Mouse (Mus musculus): ENCODE measurements around the gene Prdm16.
A peak's percentile ranks its signal among the peaks of the same experiment; 100 is the strongest.

Gene Prdm16

DNA sequence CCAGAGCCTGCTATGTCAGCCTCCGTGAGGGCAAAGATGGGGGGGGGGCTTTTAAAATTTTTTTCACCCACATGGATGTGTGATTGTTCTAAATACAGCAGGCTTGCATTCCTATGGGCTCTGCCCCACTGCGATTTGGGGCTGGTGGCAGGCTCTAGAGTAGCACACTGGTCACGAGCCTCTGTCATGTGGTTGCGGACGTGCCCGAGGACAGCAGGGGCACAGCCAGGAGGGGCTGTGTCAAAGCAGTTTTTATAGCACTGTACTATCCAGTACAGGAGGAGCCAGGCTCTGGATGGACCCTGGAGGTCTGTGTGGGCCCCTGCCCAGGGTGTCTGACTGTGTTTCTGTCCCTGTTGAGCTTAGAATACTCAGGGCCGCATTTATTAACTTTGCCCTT is 306.7 kb downstream of the Prdm16 start:
- no peak for DNase-seq (ENCODE audit: low spot score)

DNA sequence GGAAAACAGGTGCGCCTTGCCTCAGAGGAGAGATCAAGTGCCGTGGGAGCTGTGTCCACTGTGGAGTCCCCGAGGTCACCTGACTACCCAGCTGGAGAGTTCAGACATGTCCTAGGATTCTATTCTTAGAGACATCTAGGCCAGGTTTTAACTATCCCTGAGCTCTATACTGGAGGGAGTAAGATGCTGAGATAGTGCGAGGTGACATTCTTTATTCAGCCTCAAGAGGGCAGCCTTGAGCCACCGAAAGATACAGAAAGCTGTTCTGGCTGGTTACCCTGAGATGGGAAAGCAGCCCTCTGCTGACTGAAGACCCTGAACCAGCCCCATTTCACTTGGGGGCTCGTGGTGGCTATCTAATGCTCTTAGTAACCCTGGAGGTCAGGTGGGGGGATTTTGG is 307.8 kb downstream of the Prdm16 start:
- DNase-seq (ENCODE audit: low spot score), result no peak

DNA sequence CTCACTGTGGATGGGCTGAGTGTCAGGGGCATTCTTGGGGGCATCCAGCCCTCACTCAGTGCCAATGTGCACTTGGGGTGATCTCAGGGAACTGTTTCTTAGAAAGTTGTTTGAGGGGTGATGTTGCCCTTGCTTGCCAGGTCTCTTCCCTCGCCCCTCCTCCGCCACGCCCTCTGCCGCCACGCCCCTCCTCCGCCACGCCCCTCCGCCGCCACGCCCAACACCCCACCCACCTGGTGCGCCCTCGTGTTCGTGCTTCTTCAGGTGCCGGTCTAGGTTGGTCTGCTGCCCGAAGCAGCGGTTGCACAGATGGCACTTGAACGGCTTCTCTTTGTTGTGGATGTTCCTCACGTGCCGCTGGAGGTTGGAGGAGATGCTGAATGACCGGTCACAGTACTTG is 308.2 kb downstream of the Prdm16 start:
- no peak for DNase-seq (ENCODE audit: low spot score)

DNA sequence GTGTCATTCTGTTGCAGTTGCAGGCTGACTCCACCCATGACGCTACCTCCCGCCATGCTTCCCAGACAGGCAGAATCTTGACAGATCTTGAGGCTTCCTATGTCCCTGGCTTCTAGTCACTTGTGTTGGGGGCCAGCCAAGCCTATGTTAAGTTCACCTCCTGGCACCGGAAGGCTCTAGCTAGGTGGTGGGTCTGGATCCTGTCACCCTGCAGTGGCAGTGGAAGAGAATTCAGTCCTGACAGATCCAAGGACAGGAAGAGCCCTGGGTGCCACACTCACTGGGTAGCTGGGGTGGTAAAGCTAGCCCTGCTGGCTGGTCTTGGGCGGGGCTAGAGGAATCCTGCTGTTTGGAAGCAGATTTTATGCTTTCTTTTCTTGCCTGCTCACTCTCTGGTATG is 311.3 kb downstream of the Prdm16 start:
- no peak for DNase-seq (ENCODE audit: low spot score)

DNA sequence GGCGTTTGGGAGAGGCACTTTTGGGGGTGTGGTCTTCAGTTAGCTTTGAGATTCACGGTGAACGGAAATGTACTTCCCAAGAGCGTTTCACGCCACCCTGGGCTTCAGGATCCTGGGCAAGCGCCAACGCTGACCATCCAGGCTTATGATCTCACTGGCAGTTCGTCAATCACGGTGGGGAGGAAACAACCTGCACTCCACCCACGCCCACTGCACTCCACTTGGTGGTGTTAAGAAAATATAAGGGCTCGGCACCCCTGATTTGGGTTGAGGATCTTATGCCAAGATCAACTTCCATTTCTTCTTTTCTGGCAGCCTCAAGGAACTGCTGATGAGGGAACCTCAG is 323.1 kb downstream of the Prdm16 start:
- DNase-seq (ENCODE audit: low spot score), result no peak

DNA sequence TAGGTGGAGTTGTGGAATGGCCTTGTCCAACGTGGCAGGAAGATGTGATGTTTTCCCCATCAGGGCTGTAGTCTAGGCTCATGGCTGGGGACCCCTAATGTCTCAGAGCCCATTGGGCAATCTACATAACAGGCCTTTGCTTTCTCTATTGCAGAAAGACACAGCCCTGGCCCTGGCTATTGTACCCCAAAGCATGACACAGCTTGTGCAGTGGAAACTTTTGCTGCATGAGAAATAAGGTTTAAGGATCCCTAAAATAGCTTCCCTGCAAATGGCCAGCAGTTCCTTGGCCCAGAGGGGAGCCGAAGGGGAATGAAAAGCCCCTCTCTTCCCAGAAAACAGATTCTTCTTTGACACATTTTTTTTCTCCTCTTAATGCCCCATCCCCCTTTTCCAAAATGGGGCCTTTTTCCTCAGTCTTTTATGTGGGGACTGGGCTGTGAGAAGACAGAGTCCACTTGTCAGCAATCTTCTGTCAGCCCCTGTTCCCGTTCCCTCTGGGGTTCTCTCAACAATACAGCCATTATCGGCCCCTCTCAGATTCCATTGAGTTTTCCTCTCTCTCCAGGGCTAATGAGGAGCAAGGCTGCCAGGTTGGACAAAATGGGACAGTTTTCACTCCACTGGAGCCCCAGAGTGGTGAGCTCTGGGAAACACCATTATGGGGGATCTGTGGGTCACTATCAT is 323.6 kb downstream of the Prdm16 start:
- DNase-seq (ENCODE audit: low spot score), result no peak

DNA sequence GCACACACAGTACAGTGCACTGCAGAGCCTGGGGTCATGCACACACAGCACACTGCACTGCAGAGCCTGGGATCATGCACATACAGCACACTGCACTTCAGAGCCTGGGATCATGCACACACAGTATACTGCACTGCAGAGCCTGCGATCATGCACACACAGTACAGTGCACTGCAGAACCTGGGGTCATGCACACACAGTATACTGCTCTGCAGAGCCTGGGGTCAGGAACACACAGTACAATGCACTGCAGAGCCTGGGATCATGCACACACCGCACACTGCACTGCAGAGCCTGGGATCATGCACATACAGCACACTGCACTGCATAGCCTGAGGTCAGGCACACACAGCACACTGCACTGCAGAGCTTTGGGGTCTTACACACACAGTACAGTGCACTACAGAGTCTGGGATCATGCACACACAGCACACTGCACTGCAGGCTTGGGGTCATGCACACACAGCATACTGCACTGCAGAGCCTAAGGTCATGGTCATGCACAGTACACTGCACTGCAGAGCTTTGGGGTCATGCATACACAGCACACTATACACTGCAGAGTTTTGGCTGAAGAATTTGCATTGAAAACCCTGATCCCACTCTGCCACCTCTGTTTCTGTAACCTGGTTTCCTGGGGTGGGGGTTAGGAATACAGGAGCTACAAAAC is 324.4 kb downstream of the Prdm16 start:
- no peak for DNase-seq (ENCODE audit: low spot score)

DNA sequence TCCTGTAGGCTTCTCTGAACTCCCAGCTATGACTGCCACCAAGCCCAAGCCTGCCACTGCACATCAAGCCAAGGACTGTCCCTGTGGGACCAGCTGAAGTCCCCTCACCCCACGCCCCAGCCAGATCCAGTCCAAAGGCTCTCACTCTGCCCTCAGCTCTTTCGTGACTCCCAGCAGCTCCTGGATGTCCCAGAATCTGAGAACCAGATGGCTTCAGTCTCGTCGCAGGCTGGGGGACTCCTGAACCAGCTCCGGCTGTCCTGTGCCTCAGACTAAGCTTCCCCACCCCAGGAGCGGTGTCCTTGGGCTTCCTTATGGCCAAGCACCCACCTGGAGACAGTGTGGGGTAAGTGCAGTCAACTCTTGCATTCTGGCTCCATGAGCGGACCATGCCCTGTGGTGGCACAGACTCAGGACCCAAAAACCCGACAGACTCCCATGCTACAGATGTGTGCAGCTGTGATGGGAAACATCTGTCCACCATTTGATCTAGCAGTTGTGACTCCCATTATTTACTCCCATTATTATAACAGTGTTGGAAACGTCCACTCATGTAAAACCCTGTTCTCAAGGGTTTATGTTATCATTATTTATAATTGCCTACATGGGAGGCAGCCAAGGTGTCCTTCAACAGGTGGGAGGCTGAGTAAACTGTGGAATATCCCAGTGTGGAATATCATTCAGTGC is 326.0 kb downstream of the Prdm16 start:
- no peak for DNase-seq (ENCODE audit: low spot score)

DNA sequence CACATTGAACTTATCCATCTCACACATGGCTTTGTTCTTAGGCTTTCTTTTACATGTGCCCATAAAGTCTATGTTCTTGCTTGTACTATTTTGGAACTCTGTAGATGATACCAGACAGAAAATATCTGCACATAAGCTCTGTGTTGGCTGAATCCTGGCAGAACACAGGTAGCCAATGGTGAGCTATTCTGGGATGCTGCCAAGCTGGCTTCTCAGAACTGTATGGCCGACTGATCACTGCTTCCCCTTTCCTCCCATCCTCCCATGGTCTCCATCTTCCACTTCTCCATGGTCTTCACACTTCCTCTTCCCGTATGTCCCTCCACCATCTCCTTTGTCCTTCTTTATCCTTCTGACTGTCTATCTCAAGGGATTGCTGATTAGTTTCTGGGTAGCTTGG is 327.5 kb downstream of the Prdm16 start:
- no peak for DNase-seq (ENCODE audit: low spot score)

DNA sequence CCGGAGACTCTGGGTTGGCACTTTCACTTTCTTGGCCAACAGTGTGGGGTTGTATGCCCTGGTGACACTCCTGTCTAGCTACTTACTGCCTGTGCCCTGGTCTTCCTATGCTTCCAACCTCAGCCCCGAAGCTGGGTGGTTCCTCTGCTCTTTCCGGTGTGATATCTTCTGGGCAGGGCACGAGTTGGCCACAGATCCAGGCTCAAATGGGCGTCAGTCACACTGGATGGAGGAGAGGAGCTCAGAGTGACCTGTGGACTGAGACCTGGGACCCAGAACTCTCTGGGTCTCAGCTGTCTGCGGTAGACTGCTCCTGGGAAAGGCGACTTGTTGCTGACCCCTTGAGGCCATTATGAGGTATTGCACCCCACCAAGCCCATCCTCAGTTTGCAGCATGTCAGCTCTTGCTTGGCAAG is 335.2 kb downstream of the Prdm16 start, which contains the start of gene Arhgef16:
Arhgef16 (minus strand) TSS at position 211 of the 416 bp plus-strand sequence.
- DNase-seq (ENCODE audit: low spot score), result no peak

DNA sequence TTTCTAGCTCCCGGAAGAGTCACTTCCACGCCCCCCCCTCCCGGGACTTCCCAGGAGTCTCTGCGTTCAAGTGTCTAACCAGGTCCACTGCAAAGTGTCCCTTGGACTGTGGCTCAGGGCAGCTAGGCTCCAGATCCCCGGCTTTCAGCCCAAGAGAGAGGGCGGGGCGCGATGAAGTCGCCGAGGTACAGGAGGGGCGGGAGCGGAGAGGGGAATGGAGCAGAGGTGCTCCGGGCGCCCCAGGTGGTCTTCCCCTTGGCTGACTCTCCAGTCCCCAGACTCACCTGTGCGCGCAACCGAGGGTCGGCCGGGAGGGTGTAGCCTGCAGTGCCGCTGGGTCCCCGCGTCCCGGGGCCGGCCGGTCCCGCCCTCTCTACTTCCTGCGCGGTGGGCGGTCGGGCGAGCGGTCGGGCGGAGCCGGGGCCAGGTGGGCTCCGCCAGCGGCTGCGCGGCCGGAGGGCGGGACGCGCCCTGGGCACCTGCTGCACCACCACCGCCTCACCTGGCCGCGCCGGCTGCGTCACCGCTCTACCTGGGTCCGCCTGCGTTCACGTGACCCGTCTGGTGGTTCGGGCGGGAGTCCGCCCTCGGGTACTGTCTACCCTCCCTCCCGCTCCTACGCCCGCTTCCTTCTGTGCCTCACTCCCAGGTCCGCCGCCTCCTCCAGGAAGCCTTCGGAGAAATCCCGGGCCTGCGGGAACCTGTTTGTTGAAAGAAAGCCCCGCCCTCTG is 337.0 kb downstream of the Prdm16 start:
- DNase-seq (ENCODE audit: low spot score), result no peak

DNA sequence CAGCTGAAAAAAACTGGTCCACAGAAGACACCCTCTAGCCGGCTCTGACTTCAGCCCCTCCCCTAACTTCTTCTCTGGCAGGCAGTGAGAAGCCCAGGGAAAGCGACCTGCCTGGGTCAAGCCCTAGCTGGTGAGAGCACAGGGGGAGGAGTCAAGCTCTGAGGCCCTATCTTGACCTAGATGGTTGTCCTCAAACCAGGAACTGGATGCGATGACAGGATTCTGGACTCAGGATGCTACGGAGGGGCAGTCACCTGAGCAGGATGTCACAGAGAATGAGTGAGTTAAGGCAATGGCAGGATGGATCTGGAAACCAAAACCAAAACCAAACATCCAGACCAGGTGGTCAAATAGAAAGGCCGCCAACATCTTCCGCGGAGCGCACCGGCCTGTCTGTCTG is 338.9 kb downstream of the Prdm16 start:
- no peak for DNase-seq (ENCODE audit: low spot score)

DNA sequence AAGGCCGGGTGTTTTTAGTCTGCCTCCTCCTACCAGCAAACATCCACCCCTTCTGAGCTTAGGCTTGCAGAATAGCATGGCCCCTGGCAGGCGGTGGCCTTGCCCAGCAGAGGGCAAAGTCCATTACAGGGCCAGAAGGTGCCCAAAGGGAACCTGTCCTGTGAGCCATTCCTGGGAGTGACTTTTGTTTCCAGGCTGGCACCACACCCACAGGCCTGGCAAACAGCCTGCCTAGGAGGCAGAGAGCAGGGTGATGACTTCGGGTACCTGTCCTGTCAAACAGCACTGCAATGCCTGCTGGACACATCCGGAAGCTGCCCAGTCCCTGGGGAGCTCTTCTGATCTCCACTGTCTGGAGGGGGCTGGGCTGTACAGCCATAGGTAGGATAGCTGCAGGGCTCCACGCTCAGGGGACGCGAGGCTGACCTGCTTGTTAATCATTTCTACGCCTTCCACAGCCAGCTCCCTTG is 342.4 kb downstream of the Prdm16 start:
- no peak for DNase-seq (ENCODE audit: low spot score)

DNA sequence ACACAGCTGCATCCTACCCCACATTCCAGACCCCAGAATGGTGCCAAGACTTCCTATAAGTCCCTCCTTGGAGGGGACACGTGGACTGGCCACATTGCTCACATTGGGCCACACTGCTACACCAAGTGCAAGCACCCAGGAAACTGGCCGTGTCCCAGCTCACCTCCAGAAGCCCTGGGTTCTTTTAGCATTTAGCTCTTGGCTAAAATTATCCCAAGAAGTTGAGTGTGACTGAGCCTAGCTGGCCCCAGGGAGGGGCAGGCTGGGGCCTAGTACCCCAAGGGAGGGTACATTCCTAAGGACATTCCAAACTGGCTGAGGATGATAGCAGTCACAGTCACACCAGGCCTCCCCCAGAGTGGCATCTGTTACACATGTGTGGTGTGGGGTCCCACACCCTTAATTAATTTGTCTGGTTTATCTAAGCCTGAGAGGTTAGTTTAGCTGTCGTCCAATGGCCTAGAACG is 342.9 kb downstream of the Prdm16 start:
- DNase-seq (ENCODE audit: low spot score), result no peak

DNA sequence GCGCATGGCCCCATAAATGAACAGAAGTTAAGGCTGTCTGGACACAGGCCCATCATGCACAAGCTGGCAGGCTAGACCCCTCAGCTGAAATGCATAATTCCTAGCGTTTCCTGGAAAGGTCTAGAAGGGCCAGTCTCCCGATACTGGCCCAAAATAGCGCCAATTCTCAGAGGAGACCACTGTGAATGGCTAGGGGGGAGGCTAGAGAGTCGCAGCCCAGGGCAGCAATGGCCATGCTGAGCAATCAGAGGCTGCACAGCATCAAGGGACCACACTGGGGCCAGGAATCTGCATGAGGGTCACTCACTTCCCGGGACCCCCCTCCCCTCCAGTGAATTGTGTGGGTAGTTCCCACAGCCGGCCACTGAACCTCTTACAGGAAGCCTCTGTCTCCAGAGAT is 353.0 kb downstream of the Prdm16 start:
- DNase-seq (ENCODE audit: low spot score), result no peak

DNA sequence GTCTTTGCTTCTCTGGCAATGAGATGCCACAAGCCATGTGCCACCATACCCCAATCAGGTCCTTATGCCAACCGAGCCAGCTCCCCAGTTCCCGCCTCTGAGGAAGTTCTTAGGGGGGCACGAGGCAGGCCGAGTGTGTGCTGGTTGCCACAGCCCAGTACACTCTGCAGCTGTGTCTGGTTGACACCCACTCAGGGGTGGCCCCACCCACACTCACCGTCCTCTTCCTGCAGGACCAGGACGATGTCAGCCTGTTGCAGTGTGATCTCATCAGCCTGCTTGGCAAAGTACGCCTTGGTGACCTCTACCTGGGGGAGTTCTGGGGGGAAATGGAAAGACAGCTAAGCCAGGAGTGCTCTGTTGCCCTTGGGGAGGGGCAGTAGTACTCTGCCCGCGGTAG is 357.2 kb downstream of the Prdm16 start:
- DNase-seq (ENCODE audit: low spot score), result no peak

DNA sequence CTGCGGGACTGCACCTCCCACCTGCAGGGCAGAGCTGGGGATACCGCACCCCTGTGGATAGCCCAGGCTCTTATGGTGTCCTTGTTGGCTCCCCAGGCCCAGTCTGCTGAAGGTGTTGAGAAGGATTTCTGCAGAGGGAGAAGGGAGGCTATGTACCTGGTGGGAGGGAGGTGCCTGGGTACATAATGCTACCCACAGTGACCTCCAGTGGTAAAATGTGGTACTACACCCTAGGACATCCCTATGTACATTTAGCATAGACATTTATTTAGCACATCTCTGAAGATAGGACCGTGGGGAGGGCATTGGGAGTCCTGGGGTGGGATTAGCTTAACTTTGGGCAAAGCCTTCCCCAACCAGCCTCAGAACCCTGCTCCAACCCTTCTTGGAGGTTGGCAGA is 363.7 kb downstream of the Prdm16 start:
- peak; percentile 18 for DNase-seq (ENCODE audit: low spot score)

DNA sequence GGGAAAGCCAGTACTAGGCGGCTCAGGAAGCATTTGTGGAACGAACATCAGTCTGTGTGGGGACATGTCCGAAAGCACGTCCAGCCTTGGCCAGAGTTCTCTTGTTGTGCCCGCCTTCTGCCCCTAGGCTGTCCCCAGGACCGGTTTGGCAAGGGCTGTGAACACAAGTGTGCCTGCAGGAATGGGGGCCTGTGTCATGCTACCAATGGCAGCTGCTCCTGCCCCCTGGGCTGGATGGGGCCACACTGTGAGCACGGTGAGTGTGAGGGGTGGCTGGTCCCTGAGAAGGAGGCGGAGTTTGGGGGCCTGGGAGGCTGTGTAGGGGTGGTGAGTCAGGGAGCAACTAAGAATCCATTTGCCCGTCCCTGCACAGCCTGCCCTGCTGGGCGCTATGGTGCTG is 367.2 kb downstream of the Prdm16 start:
- no peak for DNase-seq (ENCODE audit: low spot score)

DNA sequence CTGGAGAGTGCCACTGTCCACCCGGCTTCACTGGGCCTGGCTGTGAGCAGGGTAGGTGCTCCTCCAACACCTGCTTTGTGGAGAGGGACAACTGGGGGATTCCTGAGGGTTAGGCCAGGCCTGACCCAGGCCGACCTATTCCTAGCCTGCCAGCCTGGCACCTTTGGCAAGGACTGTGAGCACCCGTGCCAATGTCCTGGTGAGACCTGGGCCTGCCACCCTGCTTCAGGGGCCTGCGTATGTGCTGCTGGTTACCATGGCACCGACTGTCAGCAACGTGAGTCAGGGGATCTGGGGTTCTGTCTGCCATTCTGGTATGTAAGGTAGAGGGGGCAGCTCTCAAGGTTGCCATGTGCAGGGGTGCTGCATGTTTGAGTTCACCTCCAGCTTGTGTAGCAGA is 369.2 kb downstream of the Prdm16 start:
- DNase-seq (ENCODE audit: low spot score), result no peak
